Mouse (Mus musculus): ENCODE data around the gene Eras.

- no peak for TF ChIP-seq POLR2A (IDR thresholded peaks at IDR 0.05; ENCODE audit: low read depth, low read length)
- no peak for TF ChIP-seq CTCF (IDR thresholded peaks at IDR 0.05; ENCODE audit: extremely low read depth, insufficient read length, insufficient replicate concordance, low read depth, low read length)
These were observed 39.8 kb upstream of the Eras start for GRCm38 (mm10) chrX:7968226-7968625.
